Mouse (Mus musculus): Measurements from ENCODE around the gene Gm20388.

- TF ChIP-seq CTCF (IDR thresholded peaks at IDR 0.05; ENCODE audit: borderline replicate concordance, extremely low read depth, insufficient read depth, insufficient read length) (no peak), POLR2A (IDR thresholded peaks at IDR 0.05; ENCODE audit: borderline replicate concordance, extremely low read depth, insufficient read depth, insufficient read length, poor library complexity, severe bottlenecking) (no peak)
Observed at GRCm38 (mm10) chr8:121296082-121296481, 1385.4 kb downstream of the Gm20388 start.

Data from brain, embryonic 14.5 days (tissue).